Mouse (Mus musculus) G1E (cell line): Measurements from ENCODE around the gene Rasgrp4.

Source experiments
- CTCF ChIP-seq: IDR thresholded peaks from 2 replicates; pipeline ENCODE4 v1.5.1; 2012; ENCODE audit warnings: low read depth, low read length, inconsistent platforms, mixed read lengths
- GATA1 ChIP-seq: IDR thresholded peaks from 2 replicates; pipeline ENCODE4 v1.6.1; 2012; ENCODE audit warnings: borderline replicate concordance, low read length, inconsistent platforms, mixed read lengths
- GATA2 ChIP-seq: IDR thresholded peaks from 2 replicates; pipeline ENCODE4 v1.6.1; 2012; ENCODE audit warnings: low read depth, low read length, inconsistent platforms, borderline replicate concordance
- POLR2AphosphoS5 ChIP-seq: IDR thresholded peaks from 2 replicates; pipeline ENCODE4 v1.6.1; 2012; ENCODE audit warnings: low read depth, low read length, inconsistent platforms; ENCODE audit not compliant: insufficient replicate concordance
- TAL1 ChIP-seq: conservative IDR thresholded peaks from 2 replicates; pipeline ENCODE4 v1.6.1; 2012; ENCODE audit warnings: low read depth, low read length, inconsistent platforms, mixed read lengths

DNA sequence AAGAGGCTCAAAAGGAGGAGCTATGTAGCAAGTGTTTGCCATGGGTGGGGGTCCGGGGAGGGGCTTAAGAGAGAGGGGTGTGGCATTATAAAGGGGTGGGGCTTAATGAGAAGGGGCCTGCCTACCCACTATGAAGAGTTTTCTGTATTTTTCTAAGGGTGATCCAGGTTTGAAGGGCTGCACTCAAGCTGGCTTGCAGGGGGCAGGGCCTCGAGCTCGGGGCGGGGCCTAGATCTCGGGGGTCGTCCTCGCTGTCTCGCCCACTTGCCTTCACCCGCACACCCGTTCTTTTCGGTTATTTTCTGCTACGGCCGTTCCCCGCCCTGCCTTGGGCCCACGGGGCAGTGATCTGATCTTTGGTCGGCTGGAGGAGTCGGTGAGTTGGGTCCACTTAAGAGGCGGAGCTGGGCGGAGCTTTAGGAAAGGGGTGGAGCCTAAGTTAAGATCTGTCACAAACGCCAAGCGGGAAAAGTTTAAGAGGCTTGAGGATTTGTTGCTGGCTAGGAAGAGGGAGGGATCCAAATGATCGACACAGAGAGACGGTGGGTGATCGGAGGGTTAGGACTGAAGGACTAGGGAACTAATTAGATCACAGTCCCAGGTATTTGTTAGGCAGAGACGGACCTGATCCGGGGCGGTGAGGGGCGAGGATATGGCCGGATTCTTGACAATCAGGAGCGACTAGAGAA, 35.6 kb downstream of the Rasgrp4 start, which contains the start of the genes Ggn and Spred3:
- TF ChIP-seq CTCF (no peak), GATA2 (no peak), POLR2AphosphoS5 (no peak), TAL1 (no peak), GATA1 (no peak)
